Mouse (Mus musculus): ENCODE measurements around the gene Bfsp2. TPM values are rescaled to one million over a fixed set of nuclear protein-coding genes. Genes with fewer than 3 reads are reported as not detected.
"Not testable (repeated sequence)": the region's sequence is repeated elsewhere in the genome, so short reads cannot be mapped to it uniquely, and the experiment has no call there.

Gene Bfsp2
- polyA plus RNA-seq, 1 experiment from 2014 or later = 0.28 TPM

GRCm38 (mm10) chr9:103423384-103423783 is 56.8 kb downstream of the Bfsp2 start:
- Histone ChIP-seq H3K4me1 (replicated peaks; ENCODE audit: control insufficient read depth, insufficient read depth) (no peaks in the 10 kb centered on the region), H3K9ac (ENCODE audit: low read length) (no peak overlapping the region), H3K27ac (replicated peaks) (no peak overlapping the region), H3K4me2 (replicated peaks; ENCODE audit: low read depth) (no peak overlapping the region), H3K9me3 (ENCODE audit: control insufficient read depth, low read length) (no peaks in the 10 kb centered on the region), H3K4me3 (ENCODE audit: low read depth, low read length) (no peak overlapping the region), H3K27me3 (ENCODE audit: control insufficient read depth, insufficient read depth, low read length) (no peaks in the 10 kb centered on the region), H3K36me3 (ENCODE audit: control insufficient read depth, insufficient read depth, low read length) (no peaks in the 10 kb centered on the region)
- WGBS = 78% methylated on average over 7 of the region's 7 CpGs
- no peak for ATAC-seq (ENCODE audit: low FRiP score, low TSS enrichment)
- DNase-seq (ENCODE audit: low spot score) = no peak
- TF ChIP-seq CTCF (IDR thresholded peaks at IDR 0.05; ENCODE audit: low read depth) (no peak), EP300 (optimal IDR thresholded peaks at IDR 0.05) (no peak)

- no peaks in the 10 kb centered on the region for H3K36me3 ChIP-seq (ENCODE audit: control insufficient read depth, insufficient read depth, low read length)
- no peak overlapping the region for H3K27ac ChIP-seq (replicated peaks)
- TF ChIP-seq CTCF (IDR thresholded peaks at IDR 0.05; ENCODE audit: low read depth) (no peak), EP300 (optimal IDR thresholded peaks at IDR 0.05) (no peak)
- no peak for ATAC-seq (ENCODE audit: low FRiP score, low TSS enrichment)
- H3K4me1 ChIP-seq (replicated peaks; ENCODE audit: control insufficient read depth, insufficient read depth) = no peaks in the 10 kb centered on the region
- no peak overlapping the region for H3K9ac ChIP-seq (ENCODE audit: low read length)
- WGBS = 59% methylated on average over 18 of the region's 18 CpGs
- DNase-seq (ENCODE audit: low spot score) = no peak
- no peak overlapping the region for H3K4me3 ChIP-seq (ENCODE audit: low read depth, low read length)
- no peaks in the 10 kb centered on the region for H3K27me3 ChIP-seq (ENCODE audit: control insufficient read depth, insufficient read depth, low read length)
- H3K4me2 ChIP-seq (replicated peaks; ENCODE audit: low read depth) = no peak overlapping the region
- no peaks in the 10 kb centered on the region for H3K9me3 ChIP-seq (ENCODE audit: control insufficient read depth, low read length)
Observed at GRCm38 (mm10) chr9:103422847-103423246, 57.4 kb downstream of the Bfsp2 start.

GRCm38 (mm10) chr9:103420844-103421243 is 59.4 kb downstream of the Bfsp2 start:
- Histone ChIP-seq H3K9ac (ENCODE audit: low read length) (no peak overlapping the region), H3K36me3 (ENCODE audit: control insufficient read depth, insufficient read depth, low read length) (no peaks in the 10 kb centered on the region), H3K4me1 (replicated peaks; ENCODE audit: control insufficient read depth, insufficient read depth) (no peaks in the 10 kb centered on the region), H3K4me2 (replicated peaks; ENCODE audit: low read depth) (no peak overlapping the region), H3K27ac (replicated peaks) (no peak overlapping the region), H3K9me3 (ENCODE audit: control insufficient read depth, low read length) (no peaks in the 10 kb centered on the region), H3K27me3 (ENCODE audit: control insufficient read depth, insufficient read depth, low read length) (no peaks in the 10 kb centered on the region), H3K4me3 (ENCODE audit: low read depth, low read length) (no peak overlapping the region)
- no peak for TF ChIP-seq EP300 (optimal IDR thresholded peaks at IDR 0.05)
- TF ChIP-seq CTCF (IDR thresholded peaks at IDR 0.05; ENCODE audit: low read depth) = no peak
- WGBS = 42% methylated on average over 3 of the region's 3 CpGs
- DNase-seq (ENCODE audit: low spot score) = no peak
- ATAC-seq (ENCODE audit: low FRiP score, low TSS enrichment) = no peak

GRCm38 (mm10) chr9:103418786-103419185 is 61.4 kb downstream of the Bfsp2 start:
- H3K4me3 ChIP-seq (ENCODE audit: low read depth, low read length) = no peak overlapping the region
- TF ChIP-seq EP300 (optimal IDR thresholded peaks at IDR 0.05) (no peak), CTCF (IDR thresholded peaks at IDR 0.05; ENCODE audit: low read depth) (no peak)
- no peaks in the 10 kb centered on the region for H3K4me1 ChIP-seq (replicated peaks; ENCODE audit: control insufficient read depth, insufficient read depth)
- H3K9ac ChIP-seq (ENCODE audit: low read length) = no peak overlapping the region
- H3K36me3 ChIP-seq (ENCODE audit: control insufficient read depth, insufficient read depth, low read length) = no peaks in the 10 kb centered on the region
- H3K27me3 ChIP-seq (ENCODE audit: control insufficient read depth, insufficient read depth, low read length) = no peaks in the 10 kb centered on the region
- WGBS = 73% methylated on average over 2 of the region's 2 CpGs
- DNase-seq (ENCODE audit: low spot score) = no peak
- no peak for ATAC-seq (ENCODE audit: low FRiP score, low TSS enrichment)
- no peak overlapping the region for H3K27ac ChIP-seq (replicated peaks)
- no peaks in the 10 kb centered on the region for H3K9me3 ChIP-seq (ENCODE audit: control insufficient read depth, low read length)
- no peak overlapping the region for H3K4me2 ChIP-seq (replicated peaks; ENCODE audit: low read depth)

- not testable (repeated sequence) for H3K27ac ChIP-seq (replicated peaks); ATAC-seq (ENCODE audit: low FRiP score, low TSS enrichment); H3K4me3 ChIP-seq (ENCODE audit: low read depth, low read length); H3K36me3 ChIP-seq (ENCODE audit: control insufficient read depth, insufficient read depth, low read length); H3K9ac ChIP-seq (ENCODE audit: low read length); H3K4me1 ChIP-seq (replicated peaks; ENCODE audit: control insufficient read depth, insufficient read depth); H3K9me3 ChIP-seq (ENCODE audit: control insufficient read depth, low read length); H3K4me2 ChIP-seq (replicated peaks; ENCODE audit: low read depth); H3K27me3 ChIP-seq (ENCODE audit: control insufficient read depth, insufficient read depth, low read length); DNase-seq (ENCODE audit: low spot score)
- 57% methylated on average over 1 of the region's 1 CpGs for WGBS
Observed at GRCm38 (mm10) chr9:103418267-103418666, 62.0 kb downstream of the Bfsp2 start.

- no peak for ATAC-seq (ENCODE audit: low FRiP score, low TSS enrichment)
Observed at GRCm38 (mm10) chr9:103413457-103413856, 66.8 kb downstream of the Bfsp2 start.

More at GRCm38 (mm10) chr9:103413457-103413856, 66.8 kb downstream of the Bfsp2 start:
- H3K4me3 ChIP-seq (ENCODE audit: low read depth, low read length) = no peak overlapping the region
- 22% methylated on average over 9 of the region's 9 CpGs for WGBS
- H3K4me2 ChIP-seq (replicated peaks; ENCODE audit: low read depth) = peak overlapping the region; percentile 14; the same call in 1 of the 2 replicates
- no peak overlapping the region for H3K27ac ChIP-seq (replicated peaks)
- no peak for TF ChIP-seq EP300 (optimal IDR thresholded peaks at IDR 0.05)
- TF ChIP-seq CTCF (IDR thresholded peaks at IDR 0.05; ENCODE audit: low read depth) = no peak
- H3K4me1 ChIP-seq (replicated peaks; ENCODE audit: control insufficient read depth, insufficient read depth) = 0 out of 2 replicates have a peak, but pooled peaks cover 2% of the 10 kb centered on the region
- no peak for DNase-seq (ENCODE audit: low spot score)
- H3K36me3 ChIP-seq (ENCODE audit: control insufficient read depth, insufficient read depth, low read length) = no peaks in the 10 kb centered on the region
- no peak overlapping the region for H3K9ac ChIP-seq (ENCODE audit: low read length)
- H3K27me3 ChIP-seq (ENCODE audit: control insufficient read depth, insufficient read depth, low read length) = no peaks in the 10 kb centered on the region
- H3K9me3 ChIP-seq (ENCODE audit: control insufficient read depth, low read length) = no peaks in the 10 kb centered on the region

All from stomach, postnatal 0 days (tissue).